Mouse (Mus musculus) MEL (cell line): ENCODE measurements around the gene Hnrnpf. TPM values are rescaled to one million over a fixed set of nuclear protein-coding genes. Genes with fewer than 3 reads are reported as not detected.
A peak's percentile ranks its signal among the peaks of the same experiment; 100 is the strongest.

Source experiments
- DNase-seq: peaks from one replicate; pipeline ENCODE4 v3.0.0; 2011; ENCODE audit warnings: low read depth, low spot score
- H3K27ac ChIP-seq: 2 replicates; pipeline ENCODE4 v1.5.1; 2012; ENCODE audit warnings: low read depth, mild to moderate bottlenecking, control low read depth, low read length, moderate library complexity; ENCODE audit not compliant: control insufficient read depth
- H3K27me3 ChIP-seq, 2 experiments: fragments of 150-350 bp in 1 of 2; sonication (generic) in 1 of 2; 2 replicates each; pipeline ENCODE4 v1.6.1; 2012; ENCODE audit warnings: low read length in 2 of 2, mild to moderate bottlenecking in 2 of 2, improper control_type of control experiment in 1 of 2, moderate library complexity in 1 of 2; ENCODE audit not compliant: insufficient read depth in 2 of 2, control insufficient read depth in 1 of 2
- H3K36me3 ChIP-seq, 2 experiments: 2 replicates each; pipeline ENCODE4 v1.6.1; 2012 to 2014; ENCODE audit warnings: low read length in 2 of 2, improper control_type of control experiment in 1 of 2, inconsistent platforms in 1 of 2, mild to moderate bottlenecking in 1 of 2; ENCODE audit not compliant: insufficient read depth in 2 of 2, control insufficient read depth in 1 of 2
- H3K4me1 ChIP-seq, 2 experiments: fragments of 150-350 bp in 1 of 2; sonication (generic) in 1 of 2; 2 replicates each; pipeline ENCODE4 v1.6.1; 2012; ENCODE audit warnings: low read length in 2 of 2, improper control_type of control experiment in 1 of 2, mild to moderate bottlenecking in 1 of 2; ENCODE audit not compliant: insufficient read depth in 2 of 2, control insufficient read depth in 1 of 2
- H3K4me3 ChIP-seq, 2 experiments: fragments of 150-350 bp in 1 of 2; sonication (generic) in 1 of 2; 2 replicates each; pipeline ENCODE4 v1.5.1; 2012; ENCODE audit warnings: low read depth in 2 of 2, low read length in 2 of 2, mild to moderate bottlenecking in 2 of 2, moderate library complexity in 2 of 2, control low read depth in 1 of 2, improper control_type of control experiment in 1 of 2; ENCODE audit not compliant: control insufficient read depth in 1 of 2, insufficient read depth in 1 of 2
- H3K79me2 ChIP-seq: 2 replicates; pipeline ENCODE4 v1.6.1; 2012; ENCODE audit warnings: mild to moderate bottlenecking, low read length, moderate library complexity; ENCODE audit not compliant: control insufficient read depth, poor library complexity, insufficient read depth
- H3K9ac ChIP-seq: 2 replicates; pipeline ENCODE4 v1.6.1; 2012; ENCODE audit warnings: low read depth, mild to moderate bottlenecking, control low read depth, low read length, moderate library complexity; ENCODE audit not compliant: control insufficient read depth, poor library complexity, severe bottlenecking
- H3K9me3 ChIP-seq: fragments of 150-350 bp; sonication (generic); replicated peaks from 2 replicates; pipeline ENCODE4 v1.6.1; 2012; ENCODE audit warnings: mild to moderate bottlenecking, low read length, improper control_type of control experiment, moderate library complexity; ENCODE audit not compliant: insufficient read depth
- BHLHE40 ChIP-seq: IDR thresholded peaks from 2 replicates; pipeline ENCODE4 v1.6.1; 2012; ENCODE audit warnings: low read depth, mild to moderate bottlenecking, inconsistent platforms, low read length, improper control_type of control experiment, borderline replicate concordance
- CHD1 ChIP-seq: IDR thresholded peaks from 2 replicates; pipeline ENCODE4 v1.6.1; 2012; ENCODE audit warnings: low read depth, mild to moderate bottlenecking, inconsistent platforms, low read length, improper control_type of control experiment
- CHD2 ChIP-seq: IDR thresholded peaks from 2 replicates; pipeline ENCODE4 v1.6.1; 2011; ENCODE audit warnings: low read length, improper control_type of control experiment
- CTCF ChIP-seq, 3 experiments: IDR thresholded peaks in 2 of 3; conservative IDR thresholded peaks in 1 of 3; 2 replicates each; pipeline ENCODE4 v1.5.1; 2011 to 2012; ENCODE audit warnings: low read length in 3 of 3, low read depth in 2 of 3, mild to moderate bottlenecking in 2 of 3, improper control_type of control experiment in 1 of 3, inconsistent platforms in 1 of 3, mixed read lengths in 1 of 3, moderate library complexity in 1 of 3; ENCODE audit not compliant: control insufficient read depth in 1 of 3, insufficient read depth in 1 of 3, poor library complexity in 1 of 3, severe bottlenecking in 1 of 3
- E2F4 ChIP-seq: IDR thresholded peaks from 2 replicates; pipeline ENCODE4 v1.6.1; 2011; ENCODE audit warnings: low read depth, low read length, improper control_type of control experiment, borderline replicate concordance
- ELF1 ChIP-seq: IDR thresholded peaks from 2 replicates; pipeline ENCODE4 v1.6.1; 2014; ENCODE audit warnings: low read depth, mild to moderate bottlenecking, inconsistent platforms, low read length, improper control_type of control experiment, moderate library complexity
- EP300 ChIP-seq, 2 experiments: IDR thresholded peaks; 2 replicates each; pipeline ENCODE4 v1.6.1; 2011; ENCODE audit warnings: improper control_type of control experiment in 2 of 2, low read length in 2 of 2, low read depth in 1 of 2, mild to moderate bottlenecking in 1 of 2
- ETS1 ChIP-seq: IDR thresholded peaks from 2 replicates; pipeline ENCODE4 v1.6.1; 2012; ENCODE audit warnings: low read depth, mild to moderate bottlenecking, inconsistent platforms, low read length, improper control_type of control experiment, moderate library complexity
- GABPA ChIP-seq: IDR thresholded peaks from 2 replicates; pipeline ENCODE4 v1.6.1; 2012; ENCODE audit warnings: low read depth, mild to moderate bottlenecking, inconsistent platforms, low read length, improper control_type of control experiment, moderate library complexity
- HCFC1 ChIP-seq: IDR thresholded peaks from 2 replicates; pipeline ENCODE4 v1.6.1; 2012; ENCODE audit warnings: low read depth, mild to moderate bottlenecking, inconsistent platforms, low read length, improper control_type of control experiment, moderate library complexity
- JUND ChIP-seq: IDR thresholded peaks from 2 replicates; pipeline ENCODE4 v1.6.1; 2011; ENCODE audit warnings: low read depth, mild to moderate bottlenecking, improper control_type of control experiment, low read length
- MAX ChIP-seq: IDR thresholded peaks from 2 replicates; pipeline ENCODE4 v1.6.1; 2011; ENCODE audit warnings: low read length, improper control_type of control experiment
- MEF2A ChIP-seq: IDR thresholded peaks from 2 replicates; pipeline ENCODE4 v1.6.1; 2014; ENCODE audit warnings: low read depth, mild to moderate bottlenecking, inconsistent platforms, low read length, improper control_type of control experiment; ENCODE audit not compliant: poor library complexity, insufficient replicate concordance, severe bottlenecking; ENCODE audit errors: extremely low read depth
- MXI1 ChIP-seq: IDR thresholded peaks from 2 replicates; pipeline ENCODE4 v1.6.1; 2011; ENCODE audit warnings: mild to moderate bottlenecking, low read depth, low read length, improper control_type of control experiment
- MYB ChIP-seq: IDR thresholded peaks from 2 replicates; pipeline ENCODE4 v1.6.1; 2011; ENCODE audit warnings: mild to moderate bottlenecking, low read depth, low read length, improper control_type of control experiment
- MYC ChIP-seq: IDR thresholded peaks from 2 replicates; pipeline ENCODE4 v1.6.1; 2011; ENCODE audit warnings: low read depth, mild to moderate bottlenecking, low read length, improper control_type of control experiment, moderate library complexity
- NELFE ChIP-seq: IDR thresholded peaks from 2 replicates; pipeline ENCODE4 v1.6.1; 2011; ENCODE audit warnings: low read depth, low read length, improper control_type of control experiment
- POLR2A ChIP-seq, 2 experiments: IDR thresholded peaks; 2 replicates each; pipeline ENCODE4 v1.6.1; 2011 to 2012; ENCODE audit warnings: low read length in 2 of 2, mild to moderate bottlenecking in 2 of 2, control low read depth in 1 of 2, improper control_type of control experiment in 1 of 2, low read depth in 1 of 2, moderate library complexity in 1 of 2; ENCODE audit not compliant: control insufficient read depth in 1 of 2, insufficient read depth in 1 of 2, poor library complexity in 1 of 2
- POLR2AphosphoS5 ChIP-seq: IDR thresholded peaks from 2 replicates; pipeline ENCODE4 v1.6.1; 2012; ENCODE audit warnings: low read depth, borderline replicate concordance, mild to moderate bottlenecking, inconsistent platforms, low read length, moderate library complexity, mixed read lengths
- RCOR1 ChIP-seq: IDR thresholded peaks from 2 replicates; pipeline ENCODE4 v1.6.1; 2012; ENCODE audit warnings: low read depth, mild to moderate bottlenecking, inconsistent platforms, low read length, improper control_type of control experiment
- SIN3A ChIP-seq: IDR thresholded peaks from 2 replicates; pipeline ENCODE4 v1.6.1; 2012; ENCODE audit warnings: low read length, improper control_type of control experiment, inconsistent platforms
- TBP ChIP-seq: IDR thresholded peaks from 2 replicates; pipeline ENCODE4 v1.8.0; 2011; ENCODE audit warnings: low read depth, low read length, improper control_type of control experiment
- TCF12 ChIP-seq: IDR thresholded peaks from 2 replicates; pipeline ENCODE4 v1.6.1; 2014; ENCODE audit warnings: low read depth, mild to moderate bottlenecking, inconsistent platforms, low read length, improper control_type of control experiment, moderate library complexity
- UBTF ChIP-seq: IDR thresholded peaks from 2 replicates; pipeline ENCODE4 v1.6.1; 2012; ENCODE audit warnings: low read depth, mild to moderate bottlenecking, inconsistent platforms, low read length, improper control_type of control experiment, moderate library complexity, borderline replicate concordance; ENCODE audit not compliant: insufficient read depth
- USF2 ChIP-seq, 2 experiments: IDR thresholded peaks; 2 replicates each; pipeline ENCODE4 v1.6.1; 2011 to 2012; ENCODE audit warnings: improper control_type of control experiment in 2 of 2, low read length in 2 of 2, borderline replicate concordance in 1 of 2, inconsistent platforms in 1 of 2, low read depth in 1 of 2, mild to moderate bottlenecking in 1 of 2; ENCODE audit not compliant: insufficient read depth in 1 of 2
- ZMIZ1 ChIP-seq: IDR thresholded peaks from 2 replicates; pipeline ENCODE4 v1.6.1; 2012; ENCODE audit warnings: low read depth, mild to moderate bottlenecking, inconsistent platforms, low read length, improper control_type of control experiment, moderate library complexity
- ZNF384 ChIP-seq: IDR thresholded peaks from 2 replicates; pipeline ENCODE4 v1.6.1; 2012; ENCODE audit warnings: low read depth, mild to moderate bottlenecking, inconsistent platforms, low read length, improper control_type of control experiment
- polyA plus RNA-seq, 2 experiments: library from polyadenylated mRNA; stranded (reverse) in 1 of 2; unstranded in 1 of 2; fragments of >175 nt in 1 of 2; fragments of >200 nt in 1 of 2; gene quantifications; 2 replicates each; pipeline versions ENCODE4 v1.2.1 to v1.2.4; 2012; ENCODE audit warnings: low replicate concordance in 2 of 2, low read depth in 1 of 2; ENCODE audit not compliant: insufficient read length in 2 of 2, insufficient read depth in 1 of 2, missing spikeins in 1 of 2
- total RNA-seq: library from RNA; depleted of rRNA; stranded (reverse); fragments of 300-350 nt; gene quantifications from 2 replicates; pipeline ENCODE4 v1.2.3, GENCODE M21; 2012

The Hnrnpf gene
- total and polyA plus RNA-seq, 3 experiments, result 722 to 2,287 (median 882) TPM

GRCm38 (mm10) chr6:117881229-117881628 is 18.9 kb upstream of the Hnrnpf start:
- peaks cover 11% of the 10 kb centered on the region for H3K79me2 ChIP-seq
- H3K9ac ChIP-seq, result peak overlapping the region; percentile 96
- no peaks in the 10 kb centered on the region for H3K27me3 ChIP-seq
- DNase-seq, result peak; percentile 39
- H3K36me3 ChIP-seq, result peaks cover 0 to 24% of the 10 kb centered on the region in 2 experiments; a peak in 2 of 4 replicates
- H3K4me1 ChIP-seq, result peaks cover 10 to 19% of the 10 kb centered on the region in 2 experiments
- H3K9me3 ChIP-seq, result no peaks in the 10 kb centered on the region
- TF ChIP-seq ZMIZ1, result peak; percentile 13; the same call in 1 of the 2 replicates
- TF ChIP-seq GABPA, result no peak
- peak overlapping the region; percentile 99 for H3K27ac ChIP-seq
- H3K4me3 ChIP-seq, result peak overlapping the region; percentile 47 to 56; a peak in 3 of 4 replicates

- TF ChIP-seq MEF2A (no peak), POLR2A (IDR thresholded peaks at IDR 0.05; ENCODE audit: control insufficient read depth in 1 of 2, insufficient read depth in 1 of 2, low read depth in 1 of 2, low read length in 2 of 2, poor library complexity in 1 of 2) (0 out of 4 replicates have a peak, but pooled peaks of 1 of the 2 experiments have one; percentile 30), EP300 (IDR thresholded peaks at IDR 0.05; ENCODE audit: low read depth in 1 of 2, low read length in 2 of 2) (peak; percentile 31 to 48), USF2 (IDR thresholded peaks at IDR 0.05; ENCODE audit: borderline replicate concordance in 1 of 2, insufficient read depth in 1 of 2, low read depth in 1 of 2, low read length in 2 of 2) (no peak), ZNF384 (peak; percentile 89), BHLHE40 (peak; percentile 19; the same call in 1 of the 2 replicates), UBTF (no peak), ZMIZ1 (0 out of 2 replicates have a peak, but pooled peaks have one; percentile 18), CTCF (IDR thresholded peaks at IDR 0.05 in 2 of 3, conservative IDR thresholded peaks at IDR 0.05 in 1 of 3; ENCODE audit: control insufficient read depth in 1 of 3, insufficient read depth in 1 of 3, low read depth in 2 of 3, low read length in 3 of 3, poor library complexity in 1 of 3, severe bottlenecking in 1 of 3) (no peak), HCFC1 (peak; percentile 67; the same call in 1 of the 2 replicates), JUND (no peak), SIN3A (peak; percentile 83), TBP (0 out of 2 replicates have a peak, but pooled peaks have one; percentile 18), MAX (peak; percentile 56; the same call in 1 of the 2 replicates), CHD1 (no peak), ELF1 (peak; percentile 82), POLR2AphosphoS5 (no peak), NELFE (no peak; the same call in 1 of the 2 replicates), RCOR1 (no peak), CHD2 (peak; percentile 32; the same call in 1 of the 2 replicates), ETS1 (peak; percentile 70; the same call in 1 of the 2 replicates), MXI1 (0 out of 2 replicates have a peak, but pooled peaks have one; percentile 35), MYC (0 out of 2 replicates have a peak, but pooled peaks have one; percentile 54), TCF12 (0 out of 2 replicates have a peak, but pooled peaks have one; percentile 13), E2F4 (no peak), MYB (0 out of 2 replicates have a peak, but pooled peaks have one; percentile 7)
- Histone ChIP-seq H3K27me3 (no peaks in the 10 kb centered on the region), H3K79me2 (peaks cover 11% of the 10 kb centered on the region), H3K4me1 (peaks cover 10 to 19% of the 10 kb centered on the region in 2 experiments), H3K27ac (peak overlapping the region; percentile 99), H3K9ac (peak overlapping the region; percentile 96), H3K36me3 (peaks cover 0 to 24% of the 10 kb centered on the region in 2 experiments; a peak in 2 of 4 replicates), H3K9me3 (no peaks in the 10 kb centered on the region), H3K4me3 (peak overlapping the region; percentile 11 to 56; a peak in 3 of 4 replicates)
- peak; percentile 78 for DNase-seq
Observed at GRCm38 (mm10) chr6:117881997-117882396, 18.1 kb upstream of the Hnrnpf start.
